Mouse (Mus musculus) heart, embryonic 13.5 days (tissue): ENCODE results near the gene Olfr512. TPM values are rescaled to one million over a fixed set of nuclear protein-coding genes. Genes with fewer than 3 reads are reported as not detected.

ENCODE experiments used
- ATAC-seq: fragments of 200-750 bp; cut with Nextera tagmentation; 2 replicates; pipeline ENCODE4 v1.8.0; 2017; ENCODE audit warnings: moderate TSS enrichment; ENCODE audit not compliant: insufficient number of reproducible peaks, low FRiP score, low TSS enrichment; ENCODE audit errors: extremely low read depth
- H3K27ac ChIP-seq: fragments of 300-500 bp; sonication (generic); replicated peaks from 2 replicates; pipeline ENCODE4 v1.5.1; 2015; ENCODE audit warnings: moderate library complexity, mild to moderate bottlenecking, inconsistent platforms
- H3K27me3 ChIP-seq: fragments of 300-500 bp; sonication (generic); replicated peaks from 2 replicates; pipeline ENCODE4 v1.6.1; 2015; ENCODE audit warnings: mild to moderate bottlenecking, inconsistent platforms
- H3K36me3 ChIP-seq: fragments of 300-500 bp; sonication (generic); 2 replicates; pipeline ENCODE4 v1.6.1; 2015; ENCODE audit warnings: mild to moderate bottlenecking, inconsistent platforms
- H3K4me1 ChIP-seq: fragments of 300-500 bp; sonication (generic); 2 replicates; pipeline ENCODE4 v1.6.1; 2015; ENCODE audit warnings: inconsistent platforms
- H3K4me2 ChIP-seq: fragments of 300-500 bp; sonication (generic); 2 replicates; pipeline ENCODE4 v1.6.1; 2015; ENCODE audit warnings: inconsistent platforms, mild to moderate bottlenecking, moderate library complexity
- H3K4me3 ChIP-seq: fragments of 300-500 bp; sonication (generic); 2 replicates; pipeline ENCODE4 v1.5.1; 2015; ENCODE audit warnings: moderate library complexity, mild to moderate bottlenecking, inconsistent platforms
- H3K9ac ChIP-seq: fragments of 300-500 bp; sonication (generic); 2 replicates; pipeline ENCODE4 v1.6.1; 2015; ENCODE audit warnings: inconsistent platforms, mild to moderate bottlenecking, moderate library complexity
- H3K9me3 ChIP-seq: fragments of 300-500 bp; sonication (generic); 2 replicates; pipeline ENCODE4 v1.6.1; 2016; ENCODE audit warnings: inconsistent platforms
- WGBS: fragments of 180-500 bp; shearing (Covaris S2); methylation state at CpG from one replicate; pipeline ENCODE4 v1.1.7; 2015; ENCODE audit warnings: mixed read lengths; 5-methylcytosine and 5-hydroxymethylcytosine counted together
- polyA plus RNA-seq: library from polyadenylated mRNA; unstranded; fragments of >200 nt; fragmentation: Nextera tagmentation; extraction: Ambion mirVana; gene quantifications from 2 replicates; pipeline ENCODE4 v1.2.1, GENCODE M21; 2015

Gene Olfr512
- polyA plus RNA-seq, result not detected in 2 replicates

DNA sequence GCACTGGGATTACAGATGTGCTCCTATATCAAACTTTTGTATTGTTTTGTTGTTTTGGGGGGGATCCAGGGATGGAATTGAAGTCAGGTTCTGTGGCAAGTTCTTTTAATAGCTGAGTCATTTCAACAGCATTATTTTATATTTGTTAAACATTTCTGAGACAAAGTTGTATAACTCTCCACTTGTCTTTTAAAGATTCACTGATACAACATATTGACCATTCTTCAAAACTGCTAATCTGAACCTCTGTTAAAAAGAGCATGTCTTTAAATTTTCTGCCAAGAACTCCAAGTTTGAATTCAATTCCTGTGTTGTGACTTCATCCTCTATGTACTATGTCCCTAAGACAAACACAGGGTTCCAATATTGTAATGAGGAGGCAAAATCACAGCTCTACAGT lies at the start of gene Olfr512:
Gene Olfr512 (plus strand): TSS at position 301 of the 400 bp plus-strand sequence.
- H3K9ac ChIP-seq, result no peak within 1 kb of the TSS
- no peaks in the 10 kb centered on the region for H3K27me3 ChIP-seq
- no peak within 1 kb of the TSS for H3K4me2 ChIP-seq
- H3K36me3 ChIP-seq, result no peaks in the 10 kb centered on the region
- no peak for ATAC-seq
- no peak within 1 kb of the TSS for H3K4me3 ChIP-seq
- H3K9me3 ChIP-seq, result no peaks in the 10 kb centered on the region
- H3K27ac ChIP-seq, result no peak within 1 kb of the TSS
- no peaks in the 10 kb centered on the region for H3K4me1 ChIP-seq

DNA sequence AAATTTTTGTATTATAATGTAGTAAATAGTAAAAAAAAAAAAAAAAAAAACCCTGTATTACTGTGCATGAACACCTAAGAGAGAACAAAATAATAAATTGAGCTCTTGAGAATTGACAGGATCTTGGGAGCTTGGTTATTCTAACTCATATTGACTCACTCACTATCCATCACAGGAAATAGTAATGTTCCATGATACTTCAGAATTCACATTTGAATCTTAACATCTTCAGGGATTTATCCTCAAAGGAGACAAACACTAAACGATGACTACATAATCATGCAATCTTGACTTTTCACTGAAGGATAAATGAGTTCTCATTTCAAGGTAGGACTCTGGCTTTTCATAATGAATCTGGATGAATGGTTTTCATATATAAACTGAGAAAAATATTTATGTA lies 47.0 kb upstream of the Olfr512 start, which contains the start of gene Olfr510:
Gene Olfr510 (plus strand): TSS at position 301 of the 400 bp plus-strand sequence.
- no peak within 1 kb of the TSS for H3K27ac ChIP-seq
- no peak within 1 kb of the TSS for H3K4me2 ChIP-seq
- H3K4me3 ChIP-seq, result no peak within 1 kb of the TSS
- H3K36me3 ChIP-seq, result no peaks in the 10 kb centered on the region
- 80% methylated on average over 1 of the region's 1 CpGs for WGBS
- no peaks in the 10 kb centered on the region for H3K9me3 ChIP-seq
- ATAC-seq, result no peak
- H3K4me1 ChIP-seq, result no peaks in the 10 kb centered on the region
- H3K9ac ChIP-seq, result no peak within 1 kb of the TSS
- H3K27me3 ChIP-seq, result no peaks in the 10 kb centered on the region

DNA sequence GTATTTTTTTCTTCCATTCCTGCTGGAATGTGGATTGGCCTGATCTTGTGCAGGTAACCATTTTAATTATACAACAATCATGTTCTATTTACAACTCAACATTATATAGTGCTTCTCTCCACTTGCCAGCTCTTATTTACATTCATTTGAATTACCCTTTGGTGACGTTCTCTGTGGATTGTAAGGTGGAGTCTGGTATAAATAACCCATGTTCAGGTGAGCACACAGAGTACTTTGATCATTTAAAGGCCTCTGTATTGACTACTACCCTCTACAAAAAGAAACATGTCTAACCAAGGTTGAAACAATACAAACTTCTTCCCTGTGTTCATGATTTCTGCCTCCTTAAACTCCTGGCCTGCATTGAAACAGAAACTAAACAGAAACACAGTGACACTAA lies 42.1 kb upstream of the Olfr512 start:
- no peak for ATAC-seq
- WGBS, result 61% methylated on average over 1 of the region's 1 CpGs
- H3K27me3 ChIP-seq, result no peaks in the 10 kb centered on the region
- no peaks in the 10 kb centered on the region for H3K36me3 ChIP-seq
- no peak overlapping the region for H3K4me3 ChIP-seq
- no peaks in the 10 kb centered on the region for H3K4me1 ChIP-seq
- H3K9me3 ChIP-seq, result peaks cover 11% of the 10 kb centered on the region
- H3K9ac ChIP-seq, result no peak overlapping the region
- H3K27ac ChIP-seq, result no peak overlapping the region
- no peak overlapping the region for H3K4me2 ChIP-seq

DNA sequence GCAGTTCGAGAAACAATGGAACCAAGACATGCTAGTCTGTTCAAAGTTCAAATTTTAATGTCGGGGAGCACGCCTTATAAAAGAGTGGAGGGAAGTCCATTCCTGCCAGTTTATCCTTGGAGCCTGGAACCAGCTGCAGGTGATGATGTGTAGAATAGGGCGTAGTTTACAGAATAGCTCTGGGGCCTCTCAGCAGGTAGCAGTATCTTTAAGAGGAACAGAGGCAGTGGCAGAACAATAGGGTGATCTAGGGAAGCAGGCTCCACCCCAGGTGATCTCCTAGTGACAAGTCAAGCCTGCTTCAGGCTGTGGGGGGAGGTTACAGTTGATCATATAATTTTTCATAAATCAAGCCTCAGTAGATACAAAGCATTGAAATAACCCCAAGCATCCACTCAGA lies 34.2 kb upstream of the Olfr512 start:
- H3K4me2 ChIP-seq, result no peak overlapping the region
- WGBS, result 70% methylated on average over 4 of the region's 4 CpGs

DNA sequence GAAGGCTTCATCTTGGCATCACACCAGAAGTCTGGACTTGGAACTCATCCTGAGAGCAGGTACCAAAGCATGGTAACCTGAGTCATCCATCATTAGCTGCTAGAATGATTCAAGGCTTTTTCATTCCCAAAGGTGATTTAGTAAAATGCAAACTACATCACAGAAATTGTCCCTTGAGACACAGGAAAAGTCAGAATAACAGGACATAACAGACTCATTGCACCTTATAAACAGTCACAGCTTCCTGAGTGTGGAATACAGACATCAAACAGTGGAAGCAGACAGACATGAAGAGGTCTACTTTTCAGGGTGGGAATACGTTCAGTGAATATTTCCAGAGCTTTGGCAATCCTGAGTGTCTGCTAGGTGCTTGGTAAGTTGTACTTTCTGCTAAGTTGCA lies 37.6 kb downstream of the Olfr512 start, which contains the start of gene Olfr513:
Gene Olfr513 (plus strand): TSS at position 301 of the 400 bp plus-strand sequence.
- no peaks in the 10 kb centered on the region for H3K36me3 ChIP-seq
- no peak within 1 kb of the TSS for H3K27ac ChIP-seq
- no peaks in the 10 kb centered on the region for H3K27me3 ChIP-seq
- no peak within 1 kb of the TSS for H3K4me3 ChIP-seq
- H3K9ac ChIP-seq, result no peak within 1 kb of the TSS
- H3K9me3 ChIP-seq, result no peaks in the 10 kb centered on the region
- no peak for ATAC-seq
- H3K4me1 ChIP-seq, result no peaks in the 10 kb centered on the region
- H3K4me2 ChIP-seq, result no peak within 1 kb of the TSS
- 56% methylated on average over 1 of the region's 1 CpGs for WGBS

More for the DNA sequence above, 34.2 kb upstream of the Olfr512 start:
- Histone ChIP-seq H3K9ac (no peak overlapping the region), H3K4me3 (no peak overlapping the region), H3K27ac (no peak overlapping the region), H3K9me3 (peaks cover 24% of the 10 kb centered on the region), H3K36me3 (no peaks in the 10 kb centered on the region), H3K4me1 (no peaks in the 10 kb centered on the region), H3K27me3 (no peaks in the 10 kb centered on the region)
- ATAC-seq, result no peak

DNA sequence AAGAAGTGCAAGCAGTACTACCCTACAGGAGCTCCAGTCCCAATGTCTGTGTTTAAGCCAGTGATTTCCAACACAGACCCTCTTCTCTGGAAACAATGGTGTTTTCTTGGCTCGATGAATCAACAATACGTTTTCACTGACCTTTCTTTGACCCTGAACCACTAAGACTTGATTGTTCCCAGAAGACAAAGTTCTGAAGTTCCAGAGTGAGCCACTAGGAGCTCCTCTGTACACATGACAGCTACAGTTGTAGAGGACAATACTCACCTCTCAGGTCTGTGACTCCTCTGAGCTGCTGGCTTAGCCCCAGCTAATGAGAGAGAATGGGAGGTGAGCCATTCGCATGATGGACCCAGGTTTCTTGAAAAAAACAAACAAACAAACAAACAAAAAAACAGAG lies 47.3 kb downstream of the Olfr512 start:
- no peak overlapping the region for H3K9ac ChIP-seq
- H3K27ac ChIP-seq, result no peak overlapping the region
- no peak overlapping the region for H3K4me2 ChIP-seq
- no peaks in the 10 kb centered on the region for H3K36me3 ChIP-seq
- H3K9me3 ChIP-seq, result no peaks in the 10 kb centered on the region
- no peaks in the 10 kb centered on the region for H3K4me1 ChIP-seq
- ATAC-seq, result no peak
- no peaks in the 10 kb centered on the region for H3K27me3 ChIP-seq
- H3K4me3 ChIP-seq, result no peak overlapping the region
- 40% methylated on average over 3 of the region's 3 CpGs for WGBS

Other genes with a start within 250 kb of the Olfr512 start
- gene Olfr498, start 248.0 kb upstream of the Olfr512 start, polyA plus RNA-seq, result not detected in 2 replicates
- not detected in 2 replicates for gene Olfr502, start 188.3 kb upstream of the Olfr512 start, polyA plus RNA-seq
- gene Olfr503, start 168.8 kb upstream of the Olfr512 start, polyA plus RNA-seq, result not detected in 2 replicates
- gene Olfr504, start 147.5 kb upstream of the Olfr512 start, polyA plus RNA-seq, result not detected in 2 replicates
- gene Olfr506, start 102.5 kb upstream of the Olfr512 start, polyA plus RNA-seq, result not detected in 2 replicates
- not detected in 2 replicates for gene Olfr507, start 91.5 kb upstream of the Olfr512 start, polyA plus RNA-seq
- not detected in 2 replicates for gene Olfr508, start 83.3 kb upstream of the Olfr512 start, polyA plus RNA-seq
- not detected in 2 replicates for gene Olfr509, start 61.4 kb upstream of the Olfr512 start, polyA plus RNA-seq
- gene Olfr510, start 46.9 kb upstream of the Olfr512 start, polyA plus RNA-seq, result not detected in 2 replicates
- not detected in 2 replicates for gene Olfr513, start 37.7 kb downstream of the Olfr512 start, polyA plus RNA-seq
- not detected in 2 replicates for gene Olfr514, start 112.7 kb downstream of the Olfr512 start, polyA plus RNA-seq
- gene Olfr516, start 137.2 kb downstream of the Olfr512 start, polyA plus RNA-seq, result not detected in 2 replicates
- gene Olfr517, start 159.1 kb downstream of the Olfr512 start, polyA plus RNA-seq, result not detected in 2 replicates
- not detected in 2 replicates for gene Olfr518, start 171.7 kb downstream of the Olfr512 start, polyA plus RNA-seq
- gene Olfr519, start 181.1 kb downstream of the Olfr512 start, polyA plus RNA-seq, result not detected in 2 replicates
- gene Nlrp10, start 216.9 kb downstream of the Olfr512 start, polyA plus RNA-seq, result 8.7 and 9.0 TPM in 2 replicates
- 54.0 and 55.4 TPM in 2 replicates for gene Eif3f, start 221.1 kb downstream of the Olfr512 start, polyA plus RNA-seq
- gene Tub, start 237.0 kb downstream of the Olfr512 start, polyA plus RNA-seq, result 0.62 and 0.78 TPM in 2 replicates